Mouse (Mus musculus) thymus, adult 2 months (tissue): ENCODE data around the gene Tmem239.

Source experiments
- CTCF ChIP-seq: fragments of 200-500 bp; IDR thresholded peaks from 2 replicates; pipeline ENCODE4 v1.5.1; 2012; ENCODE audit warnings: mild to moderate bottlenecking, control low read depth, low read length, moderate library complexity, borderline replicate concordance; ENCODE audit not compliant: control insufficient read depth, poor library complexity, insufficient read depth; ENCODE audit errors: extremely low read depth
- POLR2A ChIP-seq: fragments of 200-500 bp; IDR thresholded peaks from 2 replicates; pipeline ENCODE4 v1.6.1; 2012; ENCODE audit warnings: mild to moderate bottlenecking, low read length, control low read depth, moderate library complexity; ENCODE audit not compliant: control insufficient read depth, poor library complexity, insufficient read depth; ENCODE audit errors: extremely low read depth

GRCm38 (mm10) chr2:130414094-130414856 lies 8.0 kb downstream of the Tmem239 start:
- TF ChIP-seq CTCF (no peak), POLR2A (no peak)
